Mouse (Mus musculus) forebrain, embryonic 16.5 days (tissue): ENCODE results near the gene Lhx2. TPM values are rescaled to one million over a fixed set of nuclear protein-coding genes. Genes with fewer than 3 reads are reported as not detected.

Source experiments
- ATAC-seq: fragments of 200-750 bp; cut with Nextera tagmentation; 2 replicates; pipeline ENCODE4 v1.8.0; 2017; ENCODE audit warnings: mild to moderate bottlenecking, moderate library complexity
- H3K27ac ChIP-seq: fragments of 300-500 bp; sonication (generic); 2 replicates; pipeline ENCODE4 v1.5.1; 2014; ENCODE audit warnings: low read length, control low read depth
- H3K27me3 ChIP-seq: fragments of 300-500 bp; sonication (generic); replicated peaks from 2 replicates; pipeline ENCODE4 v1.6.1; 2014; ENCODE audit warnings: low read length; ENCODE audit not compliant: control insufficient read depth, insufficient read depth
- H3K36me3 ChIP-seq: fragments of 300-500 bp; sonication (generic); 2 replicates; pipeline ENCODE4 v1.6.1; 2014; ENCODE audit not compliant: control insufficient read depth, insufficient read depth
- H3K4me1 ChIP-seq: fragments of 300-500 bp; sonication (generic); replicated peaks from 2 replicates; pipeline ENCODE4 v1.6.1; 2014; ENCODE audit warnings: low read length; ENCODE audit not compliant: control insufficient read depth, insufficient read depth
- H3K4me2 ChIP-seq: fragments of 300-500 bp; sonication (generic); 2 replicates; pipeline ENCODE4 v1.6.1; 2014; ENCODE audit warnings: mild to moderate bottlenecking, low read length, control low read depth
- H3K4me3 ChIP-seq: fragments of 300-500 bp; sonication (generic); replicated peaks from 2 replicates; pipeline ENCODE4 v1.5.1; 2014; ENCODE audit warnings: mild to moderate bottlenecking, low read length, control low read depth
- H3K9ac ChIP-seq: fragments of 300-500 bp; sonication (generic); replicated peaks from 2 replicates; pipeline ENCODE4 v1.6.1; 2014; ENCODE audit warnings: low read depth, low read length, control low read depth
- H3K9me3 ChIP-seq: fragments of 300-500 bp; sonication (generic); 2 replicates; pipeline ENCODE4 v1.6.1; 2016; ENCODE audit warnings: low read length; ENCODE audit not compliant: control insufficient read depth
- WGBS: fragments of 180-500 bp; shearing (Covaris S2); extraction: QIAGEN DNeasy Blood & Tissue Kit; methylation state at CpG from one replicate; pipeline ENCODE4 v1.1.7; 2014; 5-methylcytosine and 5-hydroxymethylcytosine counted together
- polyA plus RNA-seq: library from polyadenylated mRNA; unstranded; fragments of >200 nt; fragmentation: Nextera tagmentation; extraction: Ambion mirVana; gene quantifications from 2 replicates; pipeline ENCODE4 v1.2.1, GENCODE M21; 2015

Gene Lhx2
- polyA plus RNA-seq, 1 experiment from 2014 or later = 69.7 TPM

GRCm38 (mm10) chr2:38356428-38357260 is 17.6 kb downstream of the Lhx2 start:
- H3K27me3 ChIP-seq = no peaks in the 10 kb centered on the region

GRCm38 (mm10) chr2:38357294-38358246 is 18.5 kb downstream of the Lhx2 start:
- peak overlapping the region; percentile 94 for H3K4me2 ChIP-seq
- peak overlapping the region; percentile 81 for H3K27ac ChIP-seq
- peaks cover 61% of the 10 kb centered on the region for H3K4me1 ChIP-seq
- WGBS = 2% methylated on average over 34 of the region's 35 CpGs
- H3K36me3 ChIP-seq = no peaks in the 10 kb centered on the region
- H3K9ac ChIP-seq = peak overlapping the region; percentile 90
- peak overlapping the region; percentile 69 for H3K4me3 ChIP-seq
- H3K9me3 ChIP-seq = no peaks in the 10 kb centered on the region
- H3K27me3 ChIP-seq = no peaks in the 10 kb centered on the region
- ATAC-seq = peak; percentile 27

More at GRCm38 (mm10) chr2:38356428-38357260, 17.6 kb downstream of the Lhx2 start:
- Histone ChIP-seq H3K36me3 (no peaks in the 10 kb centered on the region), H3K9ac (peak overlapping the region; percentile 90), H3K4me2 (peak overlapping the region; percentile 94), H3K27ac (peak overlapping the region; percentile 72), H3K4me3 (peak overlapping the region; percentile 69), H3K4me1 (peaks cover 60% of the 10 kb centered on the region), H3K9me3 (no peaks in the 10 kb centered on the region)
- under 1% methylated on average over 51 of the region's 53 CpGs for WGBS
- ATAC-seq = peak; percentile 25

GRCm38 (mm10) chr2:38358611-38359010 is 19.5 kb downstream of the Lhx2 start:
- ATAC-seq = no peak
- no peaks in the 10 kb centered on the region for H3K36me3 ChIP-seq
- H3K4me2 ChIP-seq = peak overlapping the region; percentile 94
- H3K4me1 ChIP-seq = peaks cover 62% of the 10 kb centered on the region
- H3K27ac ChIP-seq = peak overlapping the region; percentile 6
- 10% methylated on average over 3 of the region's 3 CpGs for WGBS
- H3K9ac ChIP-seq = peak overlapping the region; percentile 12
- peak overlapping the region; percentile 21 for H3K4me3 ChIP-seq
- H3K9me3 ChIP-seq = no peaks in the 10 kb centered on the region
- H3K27me3 ChIP-seq = no peaks in the 10 kb centered on the region

GRCm38 (mm10) chr2:38359186-38359585 is 20.1 kb downstream of the Lhx2 start:
- H3K9me3 ChIP-seq = no peaks in the 10 kb centered on the region
- peak overlapping the region; percentile 21 for H3K4me3 ChIP-seq
- H3K4me1 ChIP-seq = peaks cover 58% of the 10 kb centered on the region
- peak overlapping the region; percentile 94 for H3K4me2 ChIP-seq
- no peak for ATAC-seq
- no peaks in the 10 kb centered on the region for H3K27me3 ChIP-seq
- no peaks in the 10 kb centered on the region for H3K36me3 ChIP-seq
- H3K27ac ChIP-seq = peak overlapping the region; percentile 6
- H3K9ac ChIP-seq = peak overlapping the region; percentile 12; the same call in 1 of the 2 replicates
- 10% methylated on average over 10 of the region's 10 CpGs for WGBS

GRCm38 (mm10) chr2:38359811-38360210 is 20.7 kb downstream of the Lhx2 start:
- no peak overlapping the region for H3K9ac ChIP-seq
- ATAC-seq = no peak
- no peak overlapping the region for H3K4me3 ChIP-seq
- H3K4me2 ChIP-seq = peak overlapping the region; percentile 94
- peaks cover 55% of the 10 kb centered on the region for H3K4me1 ChIP-seq
- 20% methylated on average over 13 of the region's 13 CpGs for WGBS
- H3K27me3 ChIP-seq = no peaks in the 10 kb centered on the region
- peak overlapping the region; percentile 36; the same call in 1 of the 2 replicates for H3K27ac ChIP-seq
- no peaks in the 10 kb centered on the region for H3K36me3 ChIP-seq
- no peaks in the 10 kb centered on the region for H3K9me3 ChIP-seq

GRCm38 (mm10) chr2:38366222-38366621 is 27.1 kb downstream of the Lhx2 start:
- 46% methylated on average over 7 of the region's 7 CpGs for WGBS
- Histone ChIP-seq H3K4me2 (no peak overlapping the region), H3K4me3 (no peak overlapping the region), H3K27me3 (no peaks in the 10 kb centered on the region), H3K36me3 (0 out of 2 replicates have a peak, but pooled peaks cover 5% of the 10 kb centered on the region), H3K9me3 (no peaks in the 10 kb centered on the region), H3K9ac (no peak overlapping the region), H3K4me1 (peaks cover 31% of the 10 kb centered on the region), H3K27ac (no peak overlapping the region)
- no peak for ATAC-seq

- 27% methylated on average over 9 of the region's 9 CpGs for WGBS
- Histone ChIP-seq H3K4me3 (no peak overlapping the region), H3K4me2 (no peak overlapping the region), H3K9me3 (no peaks in the 10 kb centered on the region), H3K36me3 (0 out of 2 replicates have a peak, but pooled peaks cover 5% of the 10 kb centered on the region), H3K27ac (peak overlapping the region; percentile 43; the same call in 1 of the 2 replicates), H3K27me3 (no peaks in the 10 kb centered on the region), H3K9ac (no peak overlapping the region; the same call in 1 of the 2 replicates), H3K4me1 (peaks cover 24% of the 10 kb centered on the region)
- ATAC-seq = 0 out of 2 replicates have a peak, but pooled peaks have one; percentile 4
Observed at GRCm38 (mm10) chr2:38367023-38367422, 27.9 kb downstream of the Lhx2 start.

GRCm38 (mm10) chr2:38367852-38368251 is 28.8 kb downstream of the Lhx2 start:
- H3K4me2 ChIP-seq = no peak overlapping the region
- 0 out of 2 replicates have a peak, but pooled peaks cover 5% of the 10 kb centered on the region for H3K36me3 ChIP-seq
- peak overlapping the region; percentile 33; the same call in 1 of the 2 replicates for H3K27ac ChIP-seq
- H3K4me3 ChIP-seq = no peak overlapping the region
- H3K4me1 ChIP-seq = peaks cover 24% of the 10 kb centered on the region
- H3K27me3 ChIP-seq = no peaks in the 10 kb centered on the region
- H3K9me3 ChIP-seq = no peaks in the 10 kb centered on the region
- ATAC-seq = no peak
- WGBS = 66% methylated on average over 5 of the region's 5 CpGs
- no peak overlapping the region for H3K9ac ChIP-seq
